Mouse (Mus musculus): Measurements from ENCODE around the gene Grifin. TPM values are rescaled to one million over a fixed set of nuclear protein-coding genes. Genes with fewer than 3 reads are reported as not detected.

Gene Grifin
- 0.63 TPM in 1 of 2 replicates, not detected in the other for polyA plus RNA-seq (2015; fragmentation: Nextera tagmentation; extraction: Ambion mirVana)

GRCm38 (mm10) chr5:140564896-140565295 is at the start of gene Grifin:
TSS of gene Grifin (minus strand) at chr5:140565071.
- 69% methylated on average over 4 of the region's 4 CpGs for WGBS
- Histone ChIP-seq H3K36me3 (ENCODE audit: control insufficient read depth, insufficient read depth, low read length) (no peaks in the 10 kb centered on the region), H3K4me1 (replicated peaks; ENCODE audit: control insufficient read depth, insufficient read depth, low read length) (peaks cover 14% of the 10 kb centered on the region), H3K4me2 (ENCODE audit: low read depth, low read length) (no peak within 1 kb of the TSS), H3K27me3 (ENCODE audit: control insufficient read depth, insufficient read depth, low read depth, low read length) (no peaks in the 10 kb centered on the region), H3K4me3 (ENCODE audit: low read length) (no peak within 1 kb of the TSS), H3K9me3 (ENCODE audit: control insufficient read depth, low read length) (no peaks in the 10 kb centered on the region), H3K9ac (ENCODE audit: low read length) (no peak within 1 kb of the TSS), H3K27ac (ENCODE audit: low read length) (no peak within 1 kb of the TSS)
- ATAC-seq (ENCODE audit: low read depth) = no peak

- Histone ChIP-seq H3K27ac (ENCODE audit: low read length) (no peak overlapping the region), H3K4me1 (replicated peaks; ENCODE audit: control insufficient read depth, insufficient read depth, low read length) (peaks cover 29% of the 10 kb centered on the region), H3K9me3 (ENCODE audit: control insufficient read depth, low read length) (no peaks in the 10 kb centered on the region), H3K4me3 (ENCODE audit: low read length) (no peak overlapping the region), H3K9ac (ENCODE audit: low read length) (no peak overlapping the region), H3K27me3 (ENCODE audit: control insufficient read depth, insufficient read depth, low read depth, low read length) (no peaks in the 10 kb centered on the region; the same call in 1 of the 2 replicates), H3K36me3 (ENCODE audit: control insufficient read depth, insufficient read depth, low read length) (0 out of 2 replicates have a peak, but pooled peaks cover 5% of the 10 kb centered on the region), H3K4me2 (ENCODE audit: low read depth, low read length) (no peak overlapping the region)
- WGBS = 91% methylated on average over 10 of the region's 10 CpGs
- no peak for ATAC-seq (ENCODE audit: low read depth)
These were observed 49.3 kb upstream of the Grifin start for GRCm38 (mm10) chr5:140614141-140614540.

GRCm38 (mm10) chr5:140612191-140612590 is 47.3 kb upstream of the Grifin start:
- H3K27me3 ChIP-seq (ENCODE audit: control insufficient read depth, insufficient read depth, low read depth, low read length) = peaks cover 5% of the 10 kb centered on the region
- H3K27ac ChIP-seq (ENCODE audit: low read length) = peak overlapping the region; percentile 99
- H3K4me1 ChIP-seq (replicated peaks; ENCODE audit: control insufficient read depth, insufficient read depth, low read length) = peaks cover 35% of the 10 kb centered on the region
- peak overlapping the region; percentile 83 for H3K9ac ChIP-seq (ENCODE audit: low read length)
- H3K4me2 ChIP-seq (ENCODE audit: low read depth, low read length) = peak overlapping the region; percentile 85
- no peak for ATAC-seq (ENCODE audit: low read depth)
- 0 out of 2 replicates have a peak, but pooled peaks cover 5% of the 10 kb centered on the region for H3K36me3 ChIP-seq (ENCODE audit: control insufficient read depth, insufficient read depth, low read length)
- WGBS = 58% methylated on average over 18 of the region's 18 CpGs
- H3K4me3 ChIP-seq (ENCODE audit: low read length) = peak overlapping the region; percentile 73
- no peaks in the 10 kb centered on the region for H3K9me3 ChIP-seq (ENCODE audit: control insufficient read depth, low read length)

DNA sequence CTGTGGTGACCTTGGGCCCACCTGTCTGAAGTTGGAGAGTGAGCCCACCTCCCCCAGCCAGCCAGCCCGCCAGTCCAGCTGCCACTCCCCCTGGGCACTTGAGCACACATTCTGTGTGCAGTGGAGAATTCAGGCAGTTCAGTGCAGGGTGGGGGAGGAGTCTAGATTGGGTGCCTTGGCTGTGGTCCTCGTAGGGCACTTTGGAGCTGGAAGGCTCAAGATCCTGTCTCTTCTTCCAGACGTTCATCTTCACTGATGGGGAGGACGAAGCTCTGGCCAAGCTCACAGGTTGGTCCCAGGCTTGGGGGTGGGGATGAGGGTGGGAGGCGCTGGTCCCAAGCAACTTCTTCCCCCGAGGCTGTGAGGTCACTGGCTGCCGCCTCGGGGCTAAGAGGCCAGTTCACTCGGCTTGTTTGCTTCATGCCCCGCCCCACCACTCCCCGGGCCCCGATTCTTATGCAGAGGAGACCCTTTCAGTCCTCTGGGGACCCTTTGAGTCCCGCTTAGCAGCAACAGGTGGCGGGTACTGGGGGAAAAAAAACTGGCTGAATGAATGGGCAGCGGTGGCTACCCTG is 46.8 kb upstream of the Grifin start:
- Histone ChIP-seq H3K27me3 (ENCODE audit: control insufficient read depth, insufficient read depth, low read depth, low read length) (peaks cover 8% of the 10 kb centered on the region), H3K9me3 (ENCODE audit: control insufficient read depth, low read length) (no peaks in the 10 kb centered on the region), H3K4me1 (replicated peaks; ENCODE audit: control insufficient read depth, insufficient read depth, low read length) (peaks cover 38% of the 10 kb centered on the region), H3K4me2 (ENCODE audit: low read depth, low read length) (peak overlapping the region; percentile 85), H3K9ac (ENCODE audit: low read length) (peak overlapping the region; percentile 83), H3K27ac (ENCODE audit: low read length) (peak overlapping the region; percentile 99), H3K4me3 (ENCODE audit: low read length) (peak overlapping the region; percentile 73), H3K36me3 (ENCODE audit: control insufficient read depth, insufficient read depth, low read length) (0 out of 2 replicates have a peak, but pooled peaks cover 5% of the 10 kb centered on the region)
- WGBS = 20% methylated on average over 15 of the region's 15 CpGs
- peak; percentile 42 for ATAC-seq (ENCODE audit: low read depth)

DNA sequence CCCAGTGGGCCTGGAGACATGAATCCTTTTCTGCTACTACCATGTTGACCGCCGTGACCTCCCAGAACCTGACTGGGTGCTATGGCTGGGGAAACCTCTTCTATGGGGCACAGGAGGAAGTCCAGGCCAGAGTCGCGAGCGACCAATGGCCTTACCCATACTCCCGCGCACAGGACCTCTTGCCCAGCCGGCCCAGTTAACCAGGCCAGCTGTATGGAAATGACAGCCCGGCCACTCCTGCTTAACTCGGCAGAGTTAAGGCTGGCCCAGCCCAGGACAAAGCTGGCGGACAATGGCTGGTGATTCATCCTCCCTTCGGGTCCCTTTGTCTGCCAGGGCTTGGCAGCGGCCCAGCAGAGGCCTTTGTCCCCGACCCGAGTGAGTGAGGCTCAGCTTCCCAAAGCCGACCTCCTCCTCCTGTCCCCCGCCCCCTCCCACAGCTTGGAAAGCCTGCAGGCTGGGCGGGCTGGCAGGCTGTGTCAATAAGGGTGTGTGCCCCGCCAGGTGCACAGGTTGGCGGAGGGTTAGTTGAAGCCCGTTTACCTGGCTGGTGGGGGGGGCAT is 46.2 kb upstream of the Grifin start:
- Histone ChIP-seq H3K27me3 (ENCODE audit: control insufficient read depth, insufficient read depth, low read depth, low read length) (peaks cover 14% of the 10 kb centered on the region), H3K4me1 (replicated peaks; ENCODE audit: control insufficient read depth, insufficient read depth, low read length) (peaks cover 44% of the 10 kb centered on the region), H3K4me3 (ENCODE audit: low read length) (peak overlapping the region; percentile 73), H3K27ac (ENCODE audit: low read length) (peak overlapping the region; percentile 99), H3K36me3 (ENCODE audit: control insufficient read depth, insufficient read depth, low read length) (0 out of 2 replicates have a peak, but pooled peaks cover 5% of the 10 kb centered on the region), H3K9ac (ENCODE audit: low read length) (peak overlapping the region; percentile 83), H3K9me3 (ENCODE audit: control insufficient read depth, low read length) (no peaks in the 10 kb centered on the region), H3K4me2 (ENCODE audit: low read depth, low read length) (peak overlapping the region; percentile 85)
- 5% methylated on average over 21 of the region's 21 CpGs for WGBS
- peak; percentile 74 for ATAC-seq (ENCODE audit: low read depth)

GRCm38 (mm10) chr5:140610273-140611011 is 45.6 kb upstream of the Grifin start:
- Histone ChIP-seq H3K4me3 (ENCODE audit: low read length) (peak overlapping the region; percentile 73), H3K27me3 (ENCODE audit: control insufficient read depth, insufficient read depth, low read depth, low read length) (peaks cover 21% of the 10 kb centered on the region), H3K9me3 (ENCODE audit: control insufficient read depth, low read length) (no peaks in the 10 kb centered on the region), H3K36me3 (ENCODE audit: control insufficient read depth, insufficient read depth, low read length) (0 out of 2 replicates have a peak, but pooled peaks cover 5% of the 10 kb centered on the region), H3K27ac (ENCODE audit: low read length) (peak overlapping the region; percentile 99), H3K9ac (ENCODE audit: low read length) (peak overlapping the region; percentile 83), H3K4me2 (ENCODE audit: low read depth, low read length) (peak overlapping the region; percentile 85), H3K4me1 (replicated peaks; ENCODE audit: control insufficient read depth, insufficient read depth, low read length) (peaks cover 46% of the 10 kb centered on the region)
- peak; percentile 70 for ATAC-seq (ENCODE audit: low read depth)
- WGBS = 1% methylated on average over 30 of the region's 30 CpGs

DNA sequence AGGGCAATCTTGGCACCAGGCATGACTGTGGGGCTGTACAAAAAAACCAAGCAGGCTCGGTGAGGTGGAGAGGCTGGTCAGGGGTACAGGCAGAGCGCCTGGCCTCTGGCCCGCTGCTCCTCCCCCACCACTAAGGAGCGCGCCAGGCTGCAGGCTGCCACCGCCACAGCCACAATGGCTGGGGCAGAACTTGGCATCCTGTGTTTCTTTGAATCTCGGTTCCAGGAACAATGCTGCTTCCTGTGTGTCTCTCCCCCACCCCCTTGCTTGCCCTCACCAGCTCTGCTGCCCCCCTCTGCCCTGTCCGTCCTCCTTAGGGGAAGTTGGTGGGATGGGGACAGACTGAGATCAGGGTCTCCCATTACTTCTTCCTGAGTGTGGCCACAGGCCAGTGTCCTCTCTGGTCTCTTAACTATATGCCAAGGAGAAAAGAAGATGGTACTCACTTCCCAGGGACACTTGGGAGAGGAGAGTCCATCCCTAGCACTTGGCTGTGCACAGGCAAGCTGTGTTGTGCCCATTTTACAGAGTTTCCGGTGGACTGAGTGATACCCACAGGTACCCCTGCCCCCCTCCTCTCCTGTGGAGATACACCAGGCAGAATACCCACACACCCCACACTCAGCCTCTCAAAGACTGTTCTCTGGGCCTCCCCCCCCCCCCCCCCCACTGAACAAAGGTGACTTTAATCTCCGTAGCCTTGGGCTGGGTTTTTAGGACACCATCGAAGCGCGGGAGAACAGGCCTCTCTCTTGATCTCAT is 44.8 kb upstream of the Grifin start:
- WGBS = 25% methylated on average over 11 of the region's 13 CpGs
- Histone ChIP-seq H3K4me3 (ENCODE audit: low read length) (peak overlapping the region; percentile 73), H3K27ac (ENCODE audit: low read length) (peak overlapping the region; percentile 99), H3K4me2 (ENCODE audit: low read depth, low read length) (peak overlapping the region; percentile 85), H3K9me3 (ENCODE audit: control insufficient read depth, low read length) (no peaks in the 10 kb centered on the region), H3K27me3 (ENCODE audit: control insufficient read depth, insufficient read depth, low read depth, low read length) (peaks cover 25% of the 10 kb centered on the region), H3K9ac (ENCODE audit: low read length) (peak overlapping the region; percentile 83), H3K36me3 (ENCODE audit: control insufficient read depth, insufficient read depth, low read length) (0 out of 2 replicates have a peak, but pooled peaks cover 5% of the 10 kb centered on the region), H3K4me1 (replicated peaks; ENCODE audit: control insufficient read depth, insufficient read depth, low read length) (peaks cover 46% of the 10 kb centered on the region)
- ATAC-seq (ENCODE audit: low read depth) = no peak

DNA sequence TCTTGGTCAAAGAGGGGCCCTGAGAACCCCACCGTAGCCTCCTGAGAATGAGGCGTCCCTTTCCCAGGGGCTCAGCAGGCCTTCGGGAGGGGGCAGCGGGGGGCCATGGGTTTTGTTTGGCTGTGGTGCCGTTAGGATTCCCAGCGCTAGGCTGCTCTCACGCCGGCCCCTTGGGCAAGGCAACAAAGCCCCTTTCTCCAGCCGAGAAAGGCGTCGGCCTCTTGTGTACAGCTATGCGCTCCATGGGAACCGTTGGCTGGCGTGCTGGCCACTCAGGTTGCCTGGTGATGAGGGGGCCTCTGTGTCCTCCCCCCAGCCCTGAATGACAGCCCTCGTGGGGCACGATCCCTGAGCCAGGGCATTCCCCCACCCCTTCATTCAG is 43.8 kb upstream of the Grifin start:
- H3K36me3 ChIP-seq (ENCODE audit: control insufficient read depth, insufficient read depth, low read length) = no peaks in the 10 kb centered on the region
- H3K4me1 ChIP-seq (replicated peaks; ENCODE audit: control insufficient read depth, insufficient read depth, low read length) = peaks cover 46% of the 10 kb centered on the region
- WGBS = 3% methylated on average over 16 of the region's 16 CpGs
- peak overlapping the region; percentile 83 for H3K9ac ChIP-seq (ENCODE audit: low read length)
- peak overlapping the region; percentile 73 for H3K4me3 ChIP-seq (ENCODE audit: low read length)
- no peak for ATAC-seq (ENCODE audit: low read depth)
- peak overlapping the region; percentile 85 for H3K4me2 ChIP-seq (ENCODE audit: low read depth, low read length)
- H3K27ac ChIP-seq (ENCODE audit: low read length) = peak overlapping the region; percentile 99
- peaks cover 25% of the 10 kb centered on the region for H3K27me3 ChIP-seq (ENCODE audit: control insufficient read depth, insufficient read depth, low read depth, low read length)
- no peaks in the 10 kb centered on the region for H3K9me3 ChIP-seq (ENCODE audit: control insufficient read depth, low read length)
